Mouse (Mus musculus): ENCODE data around the gene Plac9b.
"Not testable (repeated sequence)": the region's sequence is repeated elsewhere in the genome, so short reads cannot be mapped to it uniquely, and the experiment has no call there.

DNA sequence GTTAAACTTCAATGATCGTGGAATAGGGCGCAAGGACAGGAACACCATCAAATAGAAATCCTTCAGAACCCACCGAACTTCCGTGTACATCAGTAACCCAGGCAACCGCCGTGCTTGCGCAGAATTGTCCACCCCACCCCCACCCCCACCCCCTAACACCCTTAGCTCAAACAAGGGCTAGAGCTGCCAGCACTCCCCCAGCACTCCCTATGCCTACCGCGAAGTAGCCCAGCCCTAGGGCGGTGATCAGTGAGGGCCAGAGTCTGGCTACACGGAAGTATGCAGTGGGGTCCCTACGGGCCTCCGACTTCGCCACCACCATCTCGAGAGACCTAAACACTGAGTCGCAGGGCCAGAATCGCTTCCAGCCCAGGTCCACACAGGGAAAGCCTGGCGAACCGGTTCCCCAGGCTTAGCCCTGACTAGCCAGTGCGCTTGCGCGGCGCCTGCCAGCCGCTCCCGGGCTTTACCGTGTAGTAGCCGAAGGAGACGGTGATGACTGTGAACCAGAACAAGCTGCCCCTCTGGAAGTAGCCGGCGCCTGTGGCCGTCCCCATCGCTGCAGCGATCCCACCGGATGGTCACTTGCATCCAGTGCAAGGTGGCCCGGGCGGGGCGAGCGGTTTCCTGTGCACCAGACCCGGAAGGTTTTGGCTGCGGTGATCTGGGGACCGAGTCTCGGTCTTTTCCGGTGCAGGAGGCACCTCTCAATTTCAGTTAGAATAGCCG, 24.1 kb upstream of the Plac9b start:
- not testable (repeated sequence) for TF ChIP-seq CTCF (IDR thresholded peaks at IDR 0.05; ENCODE audit: low read depth, low read length); GATA2 (IDR thresholded peaks at IDR 0.05; ENCODE audit: borderline replicate concordance, low read depth, low read length); POLR2AphosphoS5 (IDR thresholded peaks at IDR 0.05; ENCODE audit: insufficient replicate concordance, low read depth, low read length); GATA1 (IDR thresholded peaks at IDR 0.05; ENCODE audit: borderline replicate concordance, low read length); TAL1 (conservative IDR thresholded peaks at IDR 0.05; ENCODE audit: low read depth, low read length)

Measured in G1E (cell line).